Mouse (Mus musculus) MEL (cell line): ENCODE results near the gene Maf. TPM values are rescaled to one million over a fixed set of nuclear protein-coding genes. Genes with fewer than 3 reads are reported as not detected.

Experiments used
- DNase-seq: peaks from one replicate; pipeline ENCODE4 v3.0.0; 2011; ENCODE audit warnings: low read depth, low spot score
- H3K27ac ChIP-seq: 2 replicates; pipeline ENCODE4 v1.5.1; 2012; ENCODE audit warnings: low read depth, mild to moderate bottlenecking, control low read depth, low read length, moderate library complexity; ENCODE audit not compliant: control insufficient read depth
- H3K27me3 ChIP-seq, 2 experiments: fragments of 150-350 bp in 1 of 2; sonication (generic) in 1 of 2; 2 replicates each; pipeline ENCODE4 v1.6.1; 2012; ENCODE audit warnings: low read length in 2 of 2, mild to moderate bottlenecking in 2 of 2, improper control_type of control experiment in 1 of 2, moderate library complexity in 1 of 2; ENCODE audit not compliant: insufficient read depth in 2 of 2, control insufficient read depth in 1 of 2
- H3K36me3 ChIP-seq, 2 experiments: 2 replicates each; pipeline ENCODE4 v1.6.1; 2012 to 2014; ENCODE audit warnings: low read length in 2 of 2, improper control_type of control experiment in 1 of 2, inconsistent platforms in 1 of 2, mild to moderate bottlenecking in 1 of 2; ENCODE audit not compliant: insufficient read depth in 2 of 2, control insufficient read depth in 1 of 2
- H3K4me1 ChIP-seq, 2 experiments: fragments of 150-350 bp in 1 of 2; sonication (generic) in 1 of 2; 2 replicates each; pipeline ENCODE4 v1.6.1; 2012; ENCODE audit warnings: low read length in 2 of 2, improper control_type of control experiment in 1 of 2, mild to moderate bottlenecking in 1 of 2; ENCODE audit not compliant: insufficient read depth in 2 of 2, control insufficient read depth in 1 of 2
- H3K4me3 ChIP-seq, 2 experiments: fragments of 150-350 bp in 1 of 2; sonication (generic) in 1 of 2; 2 replicates each; pipeline ENCODE4 v1.5.1; 2012; ENCODE audit warnings: low read depth in 2 of 2, low read length in 2 of 2, mild to moderate bottlenecking in 2 of 2, moderate library complexity in 2 of 2, control low read depth in 1 of 2, improper control_type of control experiment in 1 of 2; ENCODE audit not compliant: control insufficient read depth in 1 of 2, insufficient read depth in 1 of 2
- H3K79me2 ChIP-seq: 2 replicates; pipeline ENCODE4 v1.6.1; 2012; ENCODE audit warnings: mild to moderate bottlenecking, low read length, moderate library complexity; ENCODE audit not compliant: control insufficient read depth, poor library complexity, insufficient read depth
- H3K9ac ChIP-seq: 2 replicates; pipeline ENCODE4 v1.6.1; 2012; ENCODE audit warnings: low read depth, mild to moderate bottlenecking, control low read depth, low read length, moderate library complexity; ENCODE audit not compliant: control insufficient read depth, poor library complexity, severe bottlenecking
- H3K9me3 ChIP-seq: fragments of 150-350 bp; sonication (generic); replicated peaks from 2 replicates; pipeline ENCODE4 v1.6.1; 2012; ENCODE audit warnings: mild to moderate bottlenecking, low read length, improper control_type of control experiment, moderate library complexity; ENCODE audit not compliant: insufficient read depth
- CTCF ChIP-seq, 3 experiments: IDR thresholded peaks in 2 of 3; conservative IDR thresholded peaks in 1 of 3; 2 replicates each; pipeline ENCODE4 v1.5.1; 2011 to 2012; ENCODE audit warnings: low read length in 3 of 3, low read depth in 2 of 3, mild to moderate bottlenecking in 2 of 3, improper control_type of control experiment in 1 of 3, inconsistent platforms in 1 of 3, mixed read lengths in 1 of 3, moderate library complexity in 1 of 3; ENCODE audit not compliant: control insufficient read depth in 1 of 3, insufficient read depth in 1 of 3, poor library complexity in 1 of 3, severe bottlenecking in 1 of 3
- E2F4 ChIP-seq: IDR thresholded peaks from 2 replicates; pipeline ENCODE4 v1.6.1; 2011; ENCODE audit warnings: low read depth, low read length, improper control_type of control experiment, borderline replicate concordance
- ELF1 ChIP-seq: IDR thresholded peaks from 2 replicates; pipeline ENCODE4 v1.6.1; 2014; ENCODE audit warnings: low read depth, mild to moderate bottlenecking, inconsistent platforms, low read length, improper control_type of control experiment, moderate library complexity
- GABPA ChIP-seq: IDR thresholded peaks from 2 replicates; pipeline ENCODE4 v1.6.1; 2012; ENCODE audit warnings: low read depth, mild to moderate bottlenecking, inconsistent platforms, low read length, improper control_type of control experiment, moderate library complexity
- GATA1 ChIP-seq: IDR thresholded peaks from 2 replicates; pipeline ENCODE4 v1.6.1; 2011; ENCODE audit warnings: low read depth, low read length, improper control_type of control experiment
- HCFC1 ChIP-seq: IDR thresholded peaks from 2 replicates; pipeline ENCODE4 v1.6.1; 2012; ENCODE audit warnings: low read depth, mild to moderate bottlenecking, inconsistent platforms, low read length, improper control_type of control experiment, moderate library complexity
- JUND ChIP-seq: IDR thresholded peaks from 2 replicates; pipeline ENCODE4 v1.6.1; 2011; ENCODE audit warnings: low read depth, mild to moderate bottlenecking, improper control_type of control experiment, low read length
- KAT2A ChIP-seq: conservative IDR thresholded peaks from 2 replicates; pipeline ENCODE4 v1.6.1; 2012; ENCODE audit warnings: low read depth, low read length, improper control_type of control experiment, inconsistent platforms
- MAFK ChIP-seq: IDR thresholded peaks from 2 replicates; pipeline ENCODE4 v1.6.1; 2011; ENCODE audit warnings: low read depth, mild to moderate bottlenecking, low read length, improper control_type of control experiment, borderline replicate concordance
- MAX ChIP-seq: IDR thresholded peaks from 2 replicates; pipeline ENCODE4 v1.6.1; 2011; ENCODE audit warnings: low read length, improper control_type of control experiment
- MAZ ChIP-seq: IDR thresholded peaks from 2 replicates; pipeline ENCODE4 v1.6.1; 2012; ENCODE audit warnings: low read depth, mild to moderate bottlenecking, inconsistent platforms, low read length, improper control_type of control experiment
- MXI1 ChIP-seq: IDR thresholded peaks from 2 replicates; pipeline ENCODE4 v1.6.1; 2011; ENCODE audit warnings: mild to moderate bottlenecking, low read depth, low read length, improper control_type of control experiment
- MYB ChIP-seq: IDR thresholded peaks from 2 replicates; pipeline ENCODE4 v1.6.1; 2011; ENCODE audit warnings: mild to moderate bottlenecking, low read depth, low read length, improper control_type of control experiment
- NELFE ChIP-seq: IDR thresholded peaks from 2 replicates; pipeline ENCODE4 v1.6.1; 2011; ENCODE audit warnings: low read depth, low read length, improper control_type of control experiment
- POLR2AphosphoS5 ChIP-seq: IDR thresholded peaks from 2 replicates; pipeline ENCODE4 v1.6.1; 2012; ENCODE audit warnings: low read depth, borderline replicate concordance, mild to moderate bottlenecking, inconsistent platforms, low read length, moderate library complexity, mixed read lengths
- RAD21 ChIP-seq: IDR thresholded peaks from 2 replicates; pipeline ENCODE4 v1.6.1; 2011; ENCODE audit warnings: mild to moderate bottlenecking, low read depth, low read length, improper control_type of control experiment
- RCOR1 ChIP-seq: IDR thresholded peaks from 2 replicates; pipeline ENCODE4 v1.6.1; 2012; ENCODE audit warnings: low read depth, mild to moderate bottlenecking, inconsistent platforms, low read length, improper control_type of control experiment
- SIN3A ChIP-seq: IDR thresholded peaks from 2 replicates; pipeline ENCODE4 v1.6.1; 2012; ENCODE audit warnings: low read length, improper control_type of control experiment, inconsistent platforms
- SMC3 ChIP-seq: IDR thresholded peaks from 2 replicates; pipeline ENCODE4 v1.6.1; 2011; ENCODE audit warnings: low read depth, low read length, improper control_type of control experiment
- TAL1 ChIP-seq: IDR thresholded peaks from 2 replicates; pipeline ENCODE4 v1.6.1; 2012; ENCODE audit warnings: mild to moderate bottlenecking, inconsistent platforms, low read length, moderate library complexity, mixed read lengths
- TBP ChIP-seq: IDR thresholded peaks from 2 replicates; pipeline ENCODE4 v1.8.0; 2011; ENCODE audit warnings: low read depth, low read length, improper control_type of control experiment
- TCF12 ChIP-seq: IDR thresholded peaks from 2 replicates; pipeline ENCODE4 v1.6.1; 2014; ENCODE audit warnings: low read depth, mild to moderate bottlenecking, inconsistent platforms, low read length, improper control_type of control experiment, moderate library complexity
- UBTF ChIP-seq: IDR thresholded peaks from 2 replicates; pipeline ENCODE4 v1.6.1; 2012; ENCODE audit warnings: low read depth, mild to moderate bottlenecking, inconsistent platforms, low read length, improper control_type of control experiment, moderate library complexity, borderline replicate concordance; ENCODE audit not compliant: insufficient read depth
- USF1 ChIP-seq: IDR thresholded peaks from 2 replicates; pipeline ENCODE4 v1.6.1; 2014; ENCODE audit warnings: low read depth, mild to moderate bottlenecking, inconsistent platforms, low read length, improper control_type of control experiment, moderate library complexity
- ZKSCAN1 ChIP-seq: IDR thresholded peaks from 2 replicates; pipeline ENCODE4 v1.6.1; 2012; ENCODE audit warnings: low read depth, mild to moderate bottlenecking, inconsistent platforms, low read length, improper control_type of control experiment, moderate library complexity
- ZNF384 ChIP-seq: IDR thresholded peaks from 2 replicates; pipeline ENCODE4 v1.6.1; 2012; ENCODE audit warnings: low read depth, mild to moderate bottlenecking, inconsistent platforms, low read length, improper control_type of control experiment
- polyA plus RNA-seq, 2 experiments: library from polyadenylated mRNA; stranded (reverse) in 1 of 2; unstranded in 1 of 2; fragments of >175 nt in 1 of 2; fragments of >200 nt in 1 of 2; gene quantifications; 2 replicates each; pipeline versions ENCODE4 v1.2.1 to v1.2.4; 2012; ENCODE audit warnings: low replicate concordance in 2 of 2, low read depth in 1 of 2; ENCODE audit not compliant: insufficient read length in 2 of 2, insufficient read depth in 1 of 2, missing spikeins in 1 of 2
- total RNA-seq: library from RNA; depleted of rRNA; stranded (reverse); fragments of 300-350 nt; gene quantifications from 2 replicates; pipeline ENCODE4 v1.2.3, GENCODE M21; 2012

Maf gene
- total and polyA plus RNA-seq, 3 experiments: not detected

- no peak overlapping the region for H3K9ac ChIP-seq
- no peaks in the 10 kb centered on the region for H3K9me3 ChIP-seq
- no peak overlapping the region for H3K4me3 ChIP-seq
- no peak for DNase-seq
- H3K79me2 ChIP-seq: no peaks in the 10 kb centered on the region
- H3K36me3 ChIP-seq: no peaks in the 10 kb centered on the region
- no peaks in the 10 kb centered on the region for H3K27me3 ChIP-seq
- TF ChIP-seq TCF12: no peak
- TF ChIP-seq UBTF: no peak
- no peak for TF ChIP-seq ZNF384
- no peak for TF ChIP-seq MAFK
- no peak for TF ChIP-seq HCFC1
- TF ChIP-seq POLR2AphosphoS5: no peak
- no peak for TF ChIP-seq E2F4
- no peak for TF ChIP-seq NELFE
- TF ChIP-seq GABPA: no peak
- TF ChIP-seq GATA1: no peak
- no peak for TF ChIP-seq ZKSCAN1
- no peak for TF ChIP-seq MAX
- TF ChIP-seq RAD21: no peak
- no peak for TF ChIP-seq CTCF (IDR thresholded peaks at IDR 0.05 in 2 of 3, conservative IDR thresholded peaks at IDR 0.05 in 1 of 3; ENCODE audit: control insufficient read depth in 1 of 3, insufficient read depth in 1 of 3, low read depth in 2 of 3, low read length in 3 of 3, poor library complexity in 1 of 3, severe bottlenecking in 1 of 3)
- no peak for TF ChIP-seq MYB
- TF ChIP-seq SIN3A: no peak
- no peak for TF ChIP-seq MAZ
- TF ChIP-seq MXI1: no peak
- TF ChIP-seq, all 39 proteins: peak for 0
- no peaks in the 10 kb centered on the region for H3K4me1 ChIP-seq
- no peak overlapping the region for H3K27ac ChIP-seq
Observed at GRCm38 (mm10) chr8:115726231-115726630, 18.6 kb upstream of the Maf start.

DNA sequence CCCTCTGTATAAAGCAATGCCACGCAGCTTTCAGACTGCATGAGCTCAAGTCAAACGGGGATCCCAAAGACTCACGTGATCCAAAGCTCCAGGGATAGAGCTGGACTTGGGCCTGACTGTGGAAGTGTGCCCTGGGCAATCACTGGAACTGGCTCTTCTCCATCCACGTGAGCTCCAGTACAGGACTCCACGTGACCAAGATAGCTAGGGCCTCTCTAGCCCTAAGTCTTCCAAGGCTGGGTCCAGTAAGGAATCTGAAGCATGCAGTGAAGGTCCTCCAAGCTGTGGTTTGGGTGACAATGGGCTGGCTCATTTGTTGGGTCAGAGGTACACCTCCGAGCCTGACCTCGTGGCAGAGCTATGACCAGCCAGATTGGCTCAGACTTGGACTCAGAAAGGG lies 11.5 kb upstream of the Maf start:
- H3K27me3 ChIP-seq: no peaks in the 10 kb centered on the region
- no peak overlapping the region for H3K9ac ChIP-seq
- TF ChIP-seq KAT2A: no peak
- TF ChIP-seq JUND: no peak
- no peak for TF ChIP-seq RCOR1
- TF ChIP-seq SIN3A: no peak
- no peak for TF ChIP-seq MXI1
- TF ChIP-seq MYB: no peak
- no peak for TF ChIP-seq TAL1
- no peak for TF ChIP-seq USF1
- no peak for TF ChIP-seq GATA1
- TF ChIP-seq SMC3: no peak
- no peak for TF ChIP-seq POLR2AphosphoS5
- TF ChIP-seq ELF1: no peak
- no peak for TF ChIP-seq RAD21
- no peak for TF ChIP-seq UBTF
- no peak for TF ChIP-seq TBP
- no peak for TF ChIP-seq HCFC1
- H3K4me1 ChIP-seq: no peaks in the 10 kb centered on the region
- no peaks in the 10 kb centered on the region for H3K36me3 ChIP-seq
- H3K9me3 ChIP-seq: no peaks in the 10 kb centered on the region
- H3K27ac ChIP-seq: no peak overlapping the region
- H3K4me3 ChIP-seq: no peak overlapping the region
- no peaks in the 10 kb centered on the region for H3K79me2 ChIP-seq
- DNase-seq: no peak
